Mouse (Mus musculus): ENCODE measurements around the gene Ank3. TPM values are rescaled to one million over a fixed set of nuclear protein-coding genes. Genes with fewer than 3 reads are reported as not detected.

Ank3 gene
- polyA plus RNA-seq, 1 experiment from 2014 or later, result 38.7 TPM

- Histone ChIP-seq H3K9ac (no peak overlapping the region), H3K36me3 (no peaks in the 10 kb centered on the region), H3K27me3 (no peaks in the 10 kb centered on the region), H3K27ac (no peak overlapping the region), H3K4me3 (no peak overlapping the region), H3K4me2 (replicated peaks) (no peak overlapping the region), H3K9me3 (no peaks in the 10 kb centered on the region), H3K4me1 (0 out of 2 replicates have a peak, but pooled peaks cover 11% of the 10 kb centered on the region)
- WGBS, result 82% methylated on average over 4 of the region's 4 CpGs
- no peak for ATAC-seq (ENCODE audit: insufficient number of reproducible peaks, insufficient read depth, low FRiP score, low TSS enrichment)
These were observed 166.5 kb downstream of the Ank3 start for GRCm38 (mm10) chr10:69565052-69565451.

- no peak overlapping the region for H3K4me2 ChIP-seq (replicated peaks)
- no peak overlapping the region for H3K27ac ChIP-seq
- no peak for ATAC-seq (ENCODE audit: insufficient number of reproducible peaks, insufficient read depth, low FRiP score, low TSS enrichment)
- H3K9ac ChIP-seq, result no peak overlapping the region
- H3K4me3 ChIP-seq, result no peak overlapping the region
- H3K36me3 ChIP-seq, result no peaks in the 10 kb centered on the region
- peaks cover 32% of the 10 kb centered on the region for H3K4me1 ChIP-seq
- 0 out of 2 replicates have a peak, but pooled peaks cover 5% of the 10 kb centered on the region for H3K27me3 ChIP-seq
- 74% methylated on average over 5 of the region's 5 CpGs for WGBS
- no peaks in the 10 kb centered on the region for H3K9me3 ChIP-seq
These were observed 170.4 kb downstream of the Ank3 start for GRCm38 (mm10) chr10:69568976-69569375.

- no peaks in the 10 kb centered on the region for H3K9me3 ChIP-seq
- no peak overlapping the region for H3K27ac ChIP-seq
- 38% methylated on average over 8 of the region's 8 CpGs for WGBS
- H3K4me1 ChIP-seq, result peaks cover 38% of the 10 kb centered on the region
- no peaks in the 10 kb centered on the region for H3K36me3 ChIP-seq
- 0 out of 2 replicates have a peak, but pooled peaks cover 5% of the 10 kb centered on the region for H3K27me3 ChIP-seq
- no peak overlapping the region for H3K4me2 ChIP-seq (replicated peaks)
- no peak overlapping the region for H3K9ac ChIP-seq
- H3K4me3 ChIP-seq, result no peak overlapping the region
- no peak for ATAC-seq (ENCODE audit: insufficient number of reproducible peaks, insufficient read depth, low FRiP score, low TSS enrichment)
These were observed 171.2 kb downstream of the Ank3 start for GRCm38 (mm10) chr10:69569740-69570139.

- 39% methylated on average over 18 of the region's 18 CpGs for WGBS
- H3K9me3 ChIP-seq, result no peaks in the 10 kb centered on the region
- no peak for ATAC-seq (ENCODE audit: insufficient number of reproducible peaks, insufficient read depth, low FRiP score, low TSS enrichment)
- H3K4me3 ChIP-seq, result peak overlapping the region; percentile 28
- peak overlapping the region; percentile 53 for H3K4me2 ChIP-seq (replicated peaks)
- peaks cover 45% of the 10 kb centered on the region for H3K4me1 ChIP-seq
- H3K27ac ChIP-seq, result no peak overlapping the region
- H3K36me3 ChIP-seq, result no peaks in the 10 kb centered on the region
- H3K9ac ChIP-seq, result no peak overlapping the region
- 0 out of 2 replicates have a peak, but pooled peaks cover 5% of the 10 kb centered on the region for H3K27me3 ChIP-seq
These were observed 172.1 kb downstream of the Ank3 start for GRCm38 (mm10) chr10:69570466-69571288.

GRCm38 (mm10) chr10:69571422-69571821 lies 172.8 kb downstream of the Ank3 start:
- H3K4me2 ChIP-seq (replicated peaks), result peak overlapping the region; percentile 53
- WGBS, result 2% methylated on average over 8 of the region's 8 CpGs
- peak overlapping the region; percentile 28 for H3K4me3 ChIP-seq
- no peak overlapping the region for H3K9ac ChIP-seq
- H3K27me3 ChIP-seq, result 0 out of 2 replicates have a peak, but pooled peaks cover 5% of the 10 kb centered on the region
- peaks cover 49% of the 10 kb centered on the region for H3K4me1 ChIP-seq
- H3K36me3 ChIP-seq, result no peaks in the 10 kb centered on the region
- H3K27ac ChIP-seq, result no peak overlapping the region; the same call in 1 of the 2 replicates
- no peaks in the 10 kb centered on the region for H3K9me3 ChIP-seq
- no peak for ATAC-seq (ENCODE audit: insufficient number of reproducible peaks, insufficient read depth, low FRiP score, low TSS enrichment)

- Histone ChIP-seq H3K4me2 (replicated peaks) (peak overlapping the region; percentile 53), H3K27me3 (0 out of 2 replicates have a peak, but pooled peaks cover 5% of the 10 kb centered on the region), H3K4me3 (0 out of 2 replicates have a peak overlapping the region, but pooled peaks have one; percentile 2), H3K27ac (no peak overlapping the region), H3K9ac (no peak overlapping the region), H3K36me3 (no peaks in the 10 kb centered on the region), H3K9me3 (no peaks in the 10 kb centered on the region), H3K4me1 (peaks cover 55% of the 10 kb centered on the region)
- no peak for ATAC-seq (ENCODE audit: insufficient number of reproducible peaks, insufficient read depth, low FRiP score, low TSS enrichment)
- under 1% methylated on average over 9 of the region's 9 CpGs for WGBS
These were observed 173.4 kb downstream of the Ank3 start for GRCm38 (mm10) chr10:69571972-69572371.

- Histone ChIP-seq H3K4me2 (replicated peaks) (no peak overlapping the region), H3K27ac (no peak overlapping the region), H3K4me1 (peaks cover 63% of the 10 kb centered on the region), H3K36me3 (no peaks in the 10 kb centered on the region), H3K4me3 (no peak overlapping the region), H3K9ac (no peak overlapping the region), H3K27me3 (0 out of 2 replicates have a peak, but pooled peaks cover 5% of the 10 kb centered on the region), H3K9me3 (no peaks in the 10 kb centered on the region)
- ATAC-seq (ENCODE audit: insufficient number of reproducible peaks, insufficient read depth, low FRiP score, low TSS enrichment), result no peak
- 43% methylated on average over 7 of the region's 7 CpGs for WGBS
These were observed 174.5 kb downstream of the Ank3 start for GRCm38 (mm10) chr10:69573054-69573453.

- no peak overlapping the region for H3K9ac ChIP-seq
- H3K4me2 ChIP-seq (replicated peaks), result peak overlapping the region; percentile 33
- WGBS, result 11% methylated on average over 3 of the region's 3 CpGs
- H3K27ac ChIP-seq, result no peak overlapping the region
- H3K9me3 ChIP-seq, result no peaks in the 10 kb centered on the region
- 0 out of 2 replicates have a peak, but pooled peaks cover 5% of the 10 kb centered on the region for H3K27me3 ChIP-seq
- H3K36me3 ChIP-seq, result no peaks in the 10 kb centered on the region
- no peak overlapping the region for H3K4me3 ChIP-seq
- ATAC-seq (ENCODE audit: insufficient number of reproducible peaks, insufficient read depth, low FRiP score, low TSS enrichment), result no peak
- peaks cover 65% of the 10 kb centered on the region for H3K4me1 ChIP-seq
These were observed 175.2 kb downstream of the Ank3 start for GRCm38 (mm10) chr10:69573746-69574145.

GRCm38 (mm10) chr10:69574190-69574663 lies 175.7 kb downstream of the Ank3 start:
- Histone ChIP-seq H3K4me2 (replicated peaks) (peak overlapping the region; percentile 33), H3K4me3 (no peak overlapping the region), H3K27ac (no peak overlapping the region), H3K27me3 (0 out of 2 replicates have a peak, but pooled peaks cover 5% of the 10 kb centered on the region), H3K36me3 (no peaks in the 10 kb centered on the region), H3K4me1 (peaks cover 62% of the 10 kb centered on the region), H3K9ac (no peak overlapping the region), H3K9me3 (no peaks in the 10 kb centered on the region)
- ATAC-seq (ENCODE audit: insufficient number of reproducible peaks, insufficient read depth, low FRiP score, low TSS enrichment), result no peak
- WGBS, result 7% methylated on average over 11 of the region's 11 CpGs

- ATAC-seq (ENCODE audit: insufficient number of reproducible peaks, insufficient read depth, low FRiP score, low TSS enrichment), result no peak
- H3K4me1 ChIP-seq, result peaks cover 62% of the 10 kb centered on the region
These were observed 176.3 kb downstream of the Ank3 start for GRCm38 (mm10) chr10:69574894-69575293.

GRCm38 (mm10) chr10:69575451-69575850 lies 176.9 kb downstream of the Ank3 start:
- H3K36me3 ChIP-seq, result no peaks in the 10 kb centered on the region
- no peaks in the 10 kb centered on the region for H3K9me3 ChIP-seq
- no peak overlapping the region for H3K27ac ChIP-seq
- no peak for ATAC-seq (ENCODE audit: insufficient number of reproducible peaks, insufficient read depth, low FRiP score, low TSS enrichment)
- 69% methylated on average over 6 of the region's 6 CpGs for WGBS
- H3K27me3 ChIP-seq, result 0 out of 2 replicates have a peak, but pooled peaks cover 5% of the 10 kb centered on the region
- H3K4me3 ChIP-seq, result no peak overlapping the region
- H3K4me1 ChIP-seq, result peaks cover 60% of the 10 kb centered on the region
- H3K9ac ChIP-seq, result no peak overlapping the region
- H3K4me2 ChIP-seq (replicated peaks), result no peak overlapping the region

More at GRCm38 (mm10) chr10:69574894-69575293, 176.3 kb downstream of the Ank3 start:
- 37% methylated on average over 9 of the region's 9 CpGs for WGBS
- H3K9ac ChIP-seq, result no peak overlapping the region
- no peak overlapping the region for H3K27ac ChIP-seq
- H3K9me3 ChIP-seq, result no peaks in the 10 kb centered on the region
- no peak overlapping the region for H3K4me3 ChIP-seq
- 0 out of 2 replicates have a peak, but pooled peaks cover 5% of the 10 kb centered on the region for H3K27me3 ChIP-seq
- no peaks in the 10 kb centered on the region for H3K36me3 ChIP-seq
- H3K4me2 ChIP-seq (replicated peaks), result no peak overlapping the region

- Histone ChIP-seq H3K4me2 (replicated peaks) (no peak overlapping the region), H3K27me3 (0 out of 2 replicates have a peak, but pooled peaks cover 5% of the 10 kb centered on the region), H3K4me1 (peaks cover 60% of the 10 kb centered on the region), H3K9me3 (no peaks in the 10 kb centered on the region), H3K27ac (no peak overlapping the region), H3K4me3 (no peak overlapping the region), H3K36me3 (no peaks in the 10 kb centered on the region), H3K9ac (no peak overlapping the region)
- no peak for ATAC-seq (ENCODE audit: insufficient number of reproducible peaks, insufficient read depth, low FRiP score, low TSS enrichment)
- WGBS, result 83% methylated on average over 7 of the region's 7 CpGs
These were observed 177.7 kb downstream of the Ank3 start for GRCm38 (mm10) chr10:69576264-69576663.
